Mouse (Mus musculus) forebrain, embryonic 10.5 days (tissue): ENCODE results near the gene Tia1. TPM values are rescaled to one million over a fixed set of nuclear protein-coding genes. Genes with fewer than 3 reads are reported as not detected.

Experiments used
- DNase-seq: peaks from one replicate; pipeline ENCODE4 v3.0.0-alpha.2; 2017; ENCODE audit warnings: low spot score; ENCODE audit errors: extremely low spot score
- H3K27ac ChIP-seq: fragments of 300-500 bp; sonication (generic); 2 replicates; pipeline ENCODE4 v1.5.1; 2016; ENCODE audit warnings: mild to moderate bottlenecking
- H3K27me3 ChIP-seq: fragments of 300-500 bp; sonication (generic); 2 replicates; pipeline ENCODE4 v1.6.1; 2016; ENCODE audit warnings: mild to moderate bottlenecking; ENCODE audit not compliant: poor library complexity, severe bottlenecking
- H3K36me3 ChIP-seq: fragments of 300-500 bp; sonication (generic); replicated peaks from 2 replicates; pipeline ENCODE4 v1.6.1; 2016; ENCODE audit warnings: mild to moderate bottlenecking, moderate library complexity
- H3K4me1 ChIP-seq: fragments of 300-500 bp; sonication (generic); 2 replicates; pipeline ENCODE4 v1.6.1; 2016
- H3K4me3 ChIP-seq: fragments of 300-500 bp; sonication (generic); 2 replicates; pipeline ENCODE4 v1.5.1; 2016; ENCODE audit warnings: mild to moderate bottlenecking, moderate library complexity
- H3K9me3 ChIP-seq: fragments of 300-500 bp; sonication (generic); 2 replicates; pipeline ENCODE4 v1.6.1; 2016; ENCODE audit warnings: mild to moderate bottlenecking, moderate library complexity
- WGBS: fragments of 180-500 bp; shearing (Covaris S2); methylation state at CpG from one replicate; pipeline ENCODE4 v1.1.7; 2016; 5-methylcytosine and 5-hydroxymethylcytosine counted together
- polyA plus RNA-seq: library from polyadenylated mRNA; unstranded; fragments of >200 nt; fragmentation: Nextera tagmentation; extraction: Ambion mirVana; gene quantifications from 2 replicates; pipeline ENCODE4 v1.2.1, GENCODE M21; 2016

The Tia1 gene
- polyA plus RNA-seq, 1 experiment from 2014 or later = 209 TPM

DNA sequence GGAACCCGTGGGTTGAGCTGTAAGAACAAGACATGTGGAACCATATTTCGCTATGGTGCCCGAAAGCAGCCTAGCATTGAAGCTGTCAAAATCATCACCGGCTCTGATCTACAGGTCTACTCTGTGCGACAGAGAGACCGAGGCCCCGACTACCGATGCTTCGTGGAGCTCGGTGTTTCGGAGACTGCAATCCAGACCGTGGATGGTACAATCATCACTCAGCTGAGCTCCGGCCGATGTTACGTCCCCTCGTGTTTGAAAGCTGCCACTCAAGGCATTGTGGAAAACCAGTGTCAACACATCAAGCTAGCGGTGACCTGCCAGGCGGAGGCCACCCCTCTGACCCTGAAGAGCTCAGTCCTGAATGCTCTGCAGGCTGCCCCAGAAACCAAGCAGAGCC, 41.5 kb downstream of the Tia1 start:
- Histone ChIP-seq H3K27ac (no peak overlapping the region), H3K27me3 (no peaks in the 10 kb centered on the region), H3K4me3 (no peak overlapping the region), H3K4me1 (no peaks in the 10 kb centered on the region), H3K9me3 (no peaks in the 10 kb centered on the region), H3K36me3 (peaks cover 82% of the 10 kb centered on the region)
- WGBS = 95% methylated on average over 18 of the region's 18 CpGs
- no peak for DNase-seq

- Histone ChIP-seq H3K4me1 (no peaks in the 10 kb centered on the region), H3K9me3 (no peaks in the 10 kb centered on the region), H3K27me3 (no peaks in the 10 kb centered on the region), H3K27ac (no peak overlapping the region), H3K4me3 (no peak overlapping the region), H3K36me3 (peaks cover 85% of the 10 kb centered on the region)
- no peak for DNase-seq
- 86% methylated on average over 1 of the region's 1 CpGs for WGBS
Measured at GRCm38 (mm10) chr6:86446927-86447568, 43.0 kb downstream of the Tia1 start.

DNA sequence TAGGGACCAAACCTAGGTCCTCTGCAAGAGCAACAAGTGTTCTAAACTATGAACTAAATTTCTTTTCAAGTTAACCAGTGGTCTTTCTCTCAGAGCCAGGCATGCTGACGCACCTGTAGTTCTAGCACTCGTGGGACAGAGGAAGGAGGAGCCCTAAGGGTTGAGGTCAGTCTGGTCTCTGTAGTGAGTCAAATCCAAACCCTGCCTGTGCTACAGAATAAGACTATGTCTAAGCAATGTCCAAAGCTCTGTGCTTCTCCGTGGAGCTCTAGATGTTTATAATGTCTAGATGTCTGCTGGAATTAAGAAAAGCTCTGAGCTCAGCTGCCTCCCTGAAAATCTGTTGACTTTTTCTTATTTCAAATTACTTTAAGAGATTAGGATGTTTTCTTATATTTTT, 52.7 kb downstream of the Tia1 start:
- WGBS = 90% methylated on average over 3 of the region's 3 CpGs
- Histone ChIP-seq H3K9me3 (no peaks in the 10 kb centered on the region), H3K4me3 (no peak overlapping the region), H3K27ac (no peak overlapping the region), H3K27me3 (no peaks in the 10 kb centered on the region), H3K4me1 (no peaks in the 10 kb centered on the region), H3K36me3 (peaks cover 83% of the 10 kb centered on the region)
- DNase-seq = no peak

- no peak overlapping the region for H3K27ac ChIP-seq
- peaks cover 83% of the 10 kb centered on the region for H3K36me3 ChIP-seq
- 89% methylated on average over 3 of the region's 3 CpGs for WGBS
Measured at GRCm38 (mm10) chr6:86463079-86463478, 59.1 kb downstream of the Tia1 start.

DNA sequence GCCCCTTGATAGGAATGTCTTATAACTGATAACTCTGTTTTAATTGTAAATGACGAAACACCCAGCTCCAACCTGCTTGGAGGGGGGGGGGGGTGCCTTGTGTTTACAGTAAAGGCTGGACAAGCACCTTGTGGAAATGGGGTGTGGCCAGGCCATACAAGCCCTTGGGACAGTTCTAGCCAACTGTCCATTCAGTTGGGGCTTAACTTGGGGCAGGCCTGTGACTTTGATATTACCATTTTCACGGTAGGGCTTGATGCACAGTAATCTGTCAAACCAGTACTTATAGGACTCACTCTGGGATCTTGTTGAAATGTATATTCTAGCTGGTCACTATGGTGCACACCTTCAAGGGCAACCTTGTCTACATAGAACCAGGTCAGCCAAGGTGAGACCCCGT, 67.3 kb downstream of the Tia1 start:
- peak overlapping the region; percentile 50 for H3K4me3 ChIP-seq
- peaks cover 38% of the 10 kb centered on the region for H3K4me1 ChIP-seq
- H3K27ac ChIP-seq = peak overlapping the region; percentile 93
- peaks cover 43% of the 10 kb centered on the region for H3K36me3 ChIP-seq
- no peak for DNase-seq
- WGBS = 92% methylated on average over 3 of the region's 3 CpGs
- H3K27me3 ChIP-seq = no peaks in the 10 kb centered on the region
- H3K9me3 ChIP-seq = no peaks in the 10 kb centered on the region

More at GRCm38 (mm10) chr6:86463079-86463478, 59.1 kb downstream of the Tia1 start:
- no peaks in the 10 kb centered on the region for H3K9me3 ChIP-seq
- H3K4me3 ChIP-seq = no peak overlapping the region
- 0 out of 2 replicates have a peak, but pooled peaks cover 3% of the 10 kb centered on the region for H3K4me1 ChIP-seq
- no peak for DNase-seq
- H3K27me3 ChIP-seq = no peaks in the 10 kb centered on the region

GRCm38 (mm10) chr6:86471760-86472099, 67.7 kb downstream of the Tia1 start:
- H3K4me1 ChIP-seq = peaks cover 37% of the 10 kb centered on the region
- H3K27ac ChIP-seq = peak overlapping the region; percentile 93
- DNase-seq = no peak
- H3K4me3 ChIP-seq = peak overlapping the region; percentile 50
- H3K27me3 ChIP-seq = no peaks in the 10 kb centered on the region
- WGBS = 31% methylated on average over 9 of the region's 9 CpGs
- H3K9me3 ChIP-seq = no peaks in the 10 kb centered on the region
- H3K36me3 ChIP-seq = peaks cover 39% of the 10 kb centered on the region

- DNase-seq = peak; percentile 100
- H3K4me1 ChIP-seq = peaks cover 35% of the 10 kb centered on the region
- H3K9me3 ChIP-seq = no peaks in the 10 kb centered on the region
- H3K27ac ChIP-seq = peak overlapping the region; percentile 93
- WGBS = under 1% methylated on average over 56 of the region's 56 CpGs
- no peaks in the 10 kb centered on the region for H3K27me3 ChIP-seq
- H3K36me3 ChIP-seq = peaks cover 34% of the 10 kb centered on the region
- peak overlapping the region; percentile 50 for H3K4me3 ChIP-seq
Measured at GRCm38 (mm10) chr6:86472100-86472955, 68.3 kb downstream of the Tia1 start.

DNA sequence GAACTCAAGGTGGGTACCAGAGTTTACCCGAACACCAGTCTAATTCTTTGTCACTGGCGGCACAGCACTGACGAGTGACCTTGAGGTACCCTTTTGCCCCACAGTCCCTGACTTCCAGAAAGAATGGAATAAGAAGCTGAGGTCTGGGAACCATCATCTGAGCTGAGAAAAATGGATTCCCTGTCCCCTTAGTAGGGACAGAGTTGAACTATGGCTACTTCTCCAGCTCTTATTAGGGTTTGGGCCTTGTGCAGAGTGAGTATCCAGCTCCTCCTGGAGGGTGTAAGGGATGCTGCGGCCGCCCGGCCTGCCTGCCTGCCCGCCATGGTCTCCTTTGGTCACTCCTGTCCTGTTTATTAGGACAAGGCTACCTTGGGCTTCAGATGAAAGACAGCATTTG, 69.1 kb downstream of the Tia1 start:
- Histone ChIP-seq H3K9me3 (no peaks in the 10 kb centered on the region), H3K27me3 (no peaks in the 10 kb centered on the region), H3K4me3 (peak overlapping the region; percentile 50), H3K36me3 (peaks cover 27% of the 10 kb centered on the region), H3K4me1 (peaks cover 36% of the 10 kb centered on the region), H3K27ac (peak overlapping the region; percentile 93)
- DNase-seq = peak; percentile 49
- 61% methylated on average over 7 of the region's 7 CpGs for WGBS

DNA sequence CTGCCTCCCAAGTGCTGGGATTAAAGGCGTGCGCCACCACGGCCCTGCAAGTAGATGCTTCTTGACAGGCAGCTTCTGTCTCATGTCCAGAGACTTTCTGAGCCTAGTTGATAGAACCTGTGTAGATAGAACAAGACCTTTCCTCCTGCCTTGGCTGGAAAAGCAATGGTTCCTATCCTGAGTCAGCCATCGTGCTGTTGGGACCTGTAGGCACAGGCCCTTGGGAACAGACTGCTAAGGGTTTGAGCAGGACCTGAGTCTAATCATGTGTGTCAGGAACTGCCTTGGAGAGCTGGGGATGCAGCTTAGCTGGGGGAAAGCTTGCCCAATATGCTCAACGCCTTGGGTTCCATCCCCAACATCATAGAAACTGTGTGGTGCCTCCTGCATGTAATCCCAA, 70.1 kb downstream of the Tia1 start:
- no peak for DNase-seq
- 98% methylated on average over 5 of the region's 5 CpGs for WGBS
- Histone ChIP-seq H3K27me3 (no peaks in the 10 kb centered on the region), H3K4me3 (no peak overlapping the region), H3K27ac (peak overlapping the region; percentile 46; the same call in 1 of the 2 replicates), H3K4me1 (peaks cover 42% of the 10 kb centered on the region), H3K36me3 (peaks cover 18% of the 10 kb centered on the region), H3K9me3 (no peaks in the 10 kb centered on the region)

DNA sequence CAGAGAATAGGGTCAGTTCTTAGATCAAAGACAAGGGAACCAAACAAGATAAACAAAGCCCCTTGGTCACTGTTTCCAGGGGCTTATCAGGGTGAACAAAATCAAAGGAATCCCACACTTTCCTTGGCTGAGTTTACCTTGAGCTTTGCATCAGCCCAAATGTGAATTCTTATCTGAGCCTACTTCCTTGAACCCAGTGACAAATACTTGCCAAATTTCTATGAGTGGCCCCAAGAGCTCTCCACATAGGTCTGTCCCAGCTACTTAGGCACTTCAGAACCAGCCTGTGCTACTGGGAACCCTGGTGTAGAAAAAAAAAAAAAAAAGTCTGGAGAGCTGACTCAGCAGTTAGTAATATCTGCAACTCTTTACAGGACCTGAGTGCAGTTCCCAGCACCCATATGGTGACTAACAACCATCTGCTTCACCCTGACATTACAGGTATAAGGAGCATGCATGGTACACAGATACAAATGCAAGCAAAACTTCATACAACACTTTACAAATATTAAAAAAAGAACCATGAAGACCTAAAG, 70.7 kb downstream of the Tia1 start:
- Histone ChIP-seq H3K36me3 (peaks cover 11% of the 10 kb centered on the region), H3K27me3 (no peaks in the 10 kb centered on the region), H3K4me1 (peaks cover 48% of the 10 kb centered on the region), H3K9me3 (no peaks in the 10 kb centered on the region), H3K27ac (no peak overlapping the region), H3K4me3 (no peak overlapping the region)
- DNase-seq = no peak

DNA sequence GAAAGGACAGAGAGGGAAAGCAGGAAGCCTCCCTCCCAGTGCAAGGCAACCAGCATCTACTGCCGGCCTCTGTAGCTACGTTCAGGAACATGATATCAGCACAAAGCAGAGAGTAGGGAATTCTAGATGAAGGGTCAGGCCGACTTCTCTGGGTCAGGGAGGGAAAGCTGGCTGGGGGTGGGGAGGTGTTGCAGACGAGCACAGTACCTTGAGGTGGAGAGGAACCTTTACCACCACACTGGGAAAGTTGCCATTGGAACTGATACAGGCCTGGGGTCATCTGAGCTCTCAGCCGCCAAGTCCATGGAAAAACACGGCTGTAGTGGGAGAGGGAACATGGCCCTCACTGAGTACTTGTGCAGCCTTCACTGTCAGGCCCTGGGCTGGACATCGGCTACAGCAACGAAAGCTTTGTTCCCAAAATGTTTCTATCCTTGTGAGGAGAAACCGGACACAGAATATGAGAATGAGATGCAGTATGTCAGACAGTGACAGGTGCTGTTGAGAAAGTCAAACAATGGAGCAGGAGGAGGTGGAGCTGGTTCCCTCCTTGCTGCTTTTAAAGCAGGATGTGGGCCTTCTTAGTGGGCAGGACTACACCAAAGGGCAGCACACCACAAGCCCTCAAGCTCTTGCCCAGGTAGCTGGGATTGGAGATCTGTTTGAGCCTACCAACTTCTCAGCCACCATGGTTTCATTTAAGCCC, 71.6 kb downstream of the Tia1 start:
- DNase-seq = no peak
- Histone ChIP-seq H3K4me1 (peaks cover 57% of the 10 kb centered on the region), H3K4me3 (no peak overlapping the region), H3K9me3 (no peaks in the 10 kb centered on the region), H3K36me3 (peaks cover 2% of the 10 kb centered on the region; the same call in 1 of the 2 replicates), H3K27me3 (no peaks in the 10 kb centered on the region), H3K27ac (no peak overlapping the region)
- 85% methylated on average over 9 of the region's 9 CpGs for WGBS

- H3K36me3 ChIP-seq = no peaks in the 10 kb centered on the region
- WGBS = 88% methylated on average over 5 of the region's 5 CpGs
- H3K27ac ChIP-seq = no peak overlapping the region
- DNase-seq = no peak
- H3K4me3 ChIP-seq = no peak overlapping the region
- peaks cover 52% of the 10 kb centered on the region for H3K4me1 ChIP-seq
- no peaks in the 10 kb centered on the region for H3K9me3 ChIP-seq
- no peaks in the 10 kb centered on the region for H3K27me3 ChIP-seq
Measured at GRCm38 (mm10) chr6:86476931-86477330, 72.9 kb downstream of the Tia1 start.
